Mouse (Mus musculus) MEL (cell line): ENCODE data around the gene Dnaja3. TPM values are rescaled to one million over a fixed set of nuclear protein-coding genes. Genes with fewer than 3 reads are reported as not detected.

ENCODE experiments used
- DNase-seq: peaks from one replicate; pipeline ENCODE4 v3.0.0; 2011; ENCODE audit warnings: low read depth, low spot score
- H3K27ac ChIP-seq: 2 replicates; pipeline ENCODE4 v1.5.1; 2012; ENCODE audit warnings: low read depth, mild to moderate bottlenecking, control low read depth, low read length, moderate library complexity; ENCODE audit not compliant: control insufficient read depth
- H3K27me3 ChIP-seq, 2 experiments: fragments of 150-350 bp in 1 of 2; sonication (generic) in 1 of 2; 2 replicates each; pipeline ENCODE4 v1.6.1; 2012; ENCODE audit warnings: low read length in 2 of 2, mild to moderate bottlenecking in 2 of 2, improper control_type of control experiment in 1 of 2, moderate library complexity in 1 of 2; ENCODE audit not compliant: insufficient read depth in 2 of 2, control insufficient read depth in 1 of 2
- H3K36me3 ChIP-seq, 2 experiments: 2 replicates each; pipeline ENCODE4 v1.6.1; 2012 to 2014; ENCODE audit warnings: low read length in 2 of 2, improper control_type of control experiment in 1 of 2, inconsistent platforms in 1 of 2, mild to moderate bottlenecking in 1 of 2; ENCODE audit not compliant: insufficient read depth in 2 of 2, control insufficient read depth in 1 of 2
- H3K4me1 ChIP-seq, 2 experiments: fragments of 150-350 bp in 1 of 2; sonication (generic) in 1 of 2; 2 replicates each; pipeline ENCODE4 v1.6.1; 2012; ENCODE audit warnings: low read length in 2 of 2, improper control_type of control experiment in 1 of 2, mild to moderate bottlenecking in 1 of 2; ENCODE audit not compliant: insufficient read depth in 2 of 2, control insufficient read depth in 1 of 2
- H3K4me3 ChIP-seq, 2 experiments: fragments of 150-350 bp in 1 of 2; sonication (generic) in 1 of 2; 2 replicates each; pipeline ENCODE4 v1.5.1; 2012; ENCODE audit warnings: low read depth in 2 of 2, low read length in 2 of 2, mild to moderate bottlenecking in 2 of 2, moderate library complexity in 2 of 2, control low read depth in 1 of 2, improper control_type of control experiment in 1 of 2; ENCODE audit not compliant: control insufficient read depth in 1 of 2, insufficient read depth in 1 of 2
- H3K79me2 ChIP-seq: 2 replicates; pipeline ENCODE4 v1.6.1; 2012; ENCODE audit warnings: mild to moderate bottlenecking, low read length, moderate library complexity; ENCODE audit not compliant: control insufficient read depth, poor library complexity, insufficient read depth
- H3K9ac ChIP-seq: 2 replicates; pipeline ENCODE4 v1.6.1; 2012; ENCODE audit warnings: low read depth, mild to moderate bottlenecking, control low read depth, low read length, moderate library complexity; ENCODE audit not compliant: control insufficient read depth, poor library complexity, severe bottlenecking
- H3K9me3 ChIP-seq: fragments of 150-350 bp; sonication (generic); replicated peaks from 2 replicates; pipeline ENCODE4 v1.6.1; 2012; ENCODE audit warnings: mild to moderate bottlenecking, low read length, improper control_type of control experiment, moderate library complexity; ENCODE audit not compliant: insufficient read depth
- BHLHE40 ChIP-seq: IDR thresholded peaks from 2 replicates; pipeline ENCODE4 v1.6.1; 2012; ENCODE audit warnings: low read depth, mild to moderate bottlenecking, inconsistent platforms, low read length, improper control_type of control experiment, borderline replicate concordance
- CHD2 ChIP-seq: IDR thresholded peaks from 2 replicates; pipeline ENCODE4 v1.6.1; 2011; ENCODE audit warnings: low read length, improper control_type of control experiment
- GABPA ChIP-seq: IDR thresholded peaks from 2 replicates; pipeline ENCODE4 v1.6.1; 2012; ENCODE audit warnings: low read depth, mild to moderate bottlenecking, inconsistent platforms, low read length, improper control_type of control experiment, moderate library complexity
- GATA1 ChIP-seq: IDR thresholded peaks from 2 replicates; pipeline ENCODE4 v1.6.1; 2011; ENCODE audit warnings: low read depth, low read length, improper control_type of control experiment
- HCFC1 ChIP-seq: IDR thresholded peaks from 2 replicates; pipeline ENCODE4 v1.6.1; 2012; ENCODE audit warnings: low read depth, mild to moderate bottlenecking, inconsistent platforms, low read length, improper control_type of control experiment, moderate library complexity
- KAT2A ChIP-seq: conservative IDR thresholded peaks from 2 replicates; pipeline ENCODE4 v1.6.1; 2012; ENCODE audit warnings: low read depth, low read length, improper control_type of control experiment, inconsistent platforms
- MAFK ChIP-seq: IDR thresholded peaks from 2 replicates; pipeline ENCODE4 v1.6.1; 2011; ENCODE audit warnings: low read depth, mild to moderate bottlenecking, low read length, improper control_type of control experiment, borderline replicate concordance
- MAX ChIP-seq: IDR thresholded peaks from 2 replicates; pipeline ENCODE4 v1.6.1; 2011; ENCODE audit warnings: low read length, improper control_type of control experiment
- MAZ ChIP-seq: IDR thresholded peaks from 2 replicates; pipeline ENCODE4 v1.6.1; 2012; ENCODE audit warnings: low read depth, mild to moderate bottlenecking, inconsistent platforms, low read length, improper control_type of control experiment
- MXI1 ChIP-seq: IDR thresholded peaks from 2 replicates; pipeline ENCODE4 v1.6.1; 2011; ENCODE audit warnings: mild to moderate bottlenecking, low read depth, low read length, improper control_type of control experiment
- MYC ChIP-seq: IDR thresholded peaks from 2 replicates; pipeline ENCODE4 v1.6.1; 2011; ENCODE audit warnings: low read depth, mild to moderate bottlenecking, low read length, improper control_type of control experiment, moderate library complexity
- NELFE ChIP-seq: IDR thresholded peaks from 2 replicates; pipeline ENCODE4 v1.6.1; 2011; ENCODE audit warnings: low read depth, low read length, improper control_type of control experiment
- POLR2A ChIP-seq, 2 experiments: IDR thresholded peaks; 2 replicates each; pipeline ENCODE4 v1.6.1; 2011 to 2012; ENCODE audit warnings: low read length in 2 of 2, mild to moderate bottlenecking in 2 of 2, control low read depth in 1 of 2, improper control_type of control experiment in 1 of 2, low read depth in 1 of 2, moderate library complexity in 1 of 2; ENCODE audit not compliant: control insufficient read depth in 1 of 2, insufficient read depth in 1 of 2, poor library complexity in 1 of 2
- POLR2AphosphoS2 ChIP-seq: IDR thresholded peaks from 2 replicates; pipeline ENCODE4 v1.6.1; 2011; ENCODE audit warnings: low read length, improper control_type of control experiment
- POLR2AphosphoS5 ChIP-seq: IDR thresholded peaks from 2 replicates; pipeline ENCODE4 v1.6.1; 2012; ENCODE audit warnings: low read depth, borderline replicate concordance, mild to moderate bottlenecking, inconsistent platforms, low read length, moderate library complexity, mixed read lengths
- RAD21 ChIP-seq: IDR thresholded peaks from 2 replicates; pipeline ENCODE4 v1.6.1; 2011; ENCODE audit warnings: mild to moderate bottlenecking, low read depth, low read length, improper control_type of control experiment
- RCOR1 ChIP-seq: IDR thresholded peaks from 2 replicates; pipeline ENCODE4 v1.6.1; 2012; ENCODE audit warnings: low read depth, mild to moderate bottlenecking, inconsistent platforms, low read length, improper control_type of control experiment
- SIN3A ChIP-seq: IDR thresholded peaks from 2 replicates; pipeline ENCODE4 v1.6.1; 2012; ENCODE audit warnings: low read length, improper control_type of control experiment, inconsistent platforms
- TAL1 ChIP-seq: IDR thresholded peaks from 2 replicates; pipeline ENCODE4 v1.6.1; 2012; ENCODE audit warnings: mild to moderate bottlenecking, inconsistent platforms, low read length, moderate library complexity, mixed read lengths
- UBTF ChIP-seq: IDR thresholded peaks from 2 replicates; pipeline ENCODE4 v1.6.1; 2012; ENCODE audit warnings: low read depth, mild to moderate bottlenecking, inconsistent platforms, low read length, improper control_type of control experiment, moderate library complexity, borderline replicate concordance; ENCODE audit not compliant: insufficient read depth
- USF1 ChIP-seq: IDR thresholded peaks from 2 replicates; pipeline ENCODE4 v1.6.1; 2014; ENCODE audit warnings: low read depth, mild to moderate bottlenecking, inconsistent platforms, low read length, improper control_type of control experiment, moderate library complexity
- USF2 ChIP-seq, 2 experiments: IDR thresholded peaks; 2 replicates each; pipeline ENCODE4 v1.6.1; 2011 to 2012; ENCODE audit warnings: improper control_type of control experiment in 2 of 2, low read length in 2 of 2, borderline replicate concordance in 1 of 2, inconsistent platforms in 1 of 2, low read depth in 1 of 2, mild to moderate bottlenecking in 1 of 2; ENCODE audit not compliant: insufficient read depth in 1 of 2
- ZC3H11A ChIP-seq: IDR thresholded peaks from 2 replicates; pipeline ENCODE4 v1.6.1; 2012; ENCODE audit warnings: low read depth, mild to moderate bottlenecking, inconsistent platforms, low read length, improper control_type of control experiment
- ZMIZ1 ChIP-seq: IDR thresholded peaks from 2 replicates; pipeline ENCODE4 v1.6.1; 2012; ENCODE audit warnings: low read depth, mild to moderate bottlenecking, inconsistent platforms, low read length, improper control_type of control experiment, moderate library complexity
- polyA plus RNA-seq, 2 experiments: library from polyadenylated mRNA; stranded (reverse) in 1 of 2; unstranded in 1 of 2; fragments of >175 nt in 1 of 2; fragments of >200 nt in 1 of 2; gene quantifications; 2 replicates each; pipeline versions ENCODE4 v1.2.1 to v1.2.4; 2012; ENCODE audit warnings: low replicate concordance in 2 of 2, low read depth in 1 of 2; ENCODE audit not compliant: insufficient read length in 2 of 2, insufficient read depth in 1 of 2, missing spikeins in 1 of 2
- total RNA-seq: library from RNA; depleted of rRNA; stranded (reverse); fragments of 300-350 nt; gene quantifications from 2 replicates; pipeline ENCODE4 v1.2.3, GENCODE M21; 2012

Dnaja3 gene
- total and polyA plus RNA-seq, 3 experiments: 91.8 to 94.3 TPM; not detected in 1

- no peak overlapping the region for H3K9ac ChIP-seq
- no peak for TF ChIP-seq MXI1
- no peak for TF ChIP-seq UBTF
- TF ChIP-seq USF2 (IDR thresholded peaks at IDR 0.05; ENCODE audit: borderline replicate concordance in 1 of 2, insufficient read depth in 1 of 2, low read depth in 1 of 2, low read length in 2 of 2): no peak
- TF ChIP-seq NELFE: no peak
- no peak for TF ChIP-seq KAT2A
- TF ChIP-seq ZC3H11A: no peak
- TF ChIP-seq MYC: no peak
- TF ChIP-seq RAD21: no peak
- no peak for TF ChIP-seq POLR2AphosphoS5
- TF ChIP-seq MAX: no peak
- TF ChIP-seq MAFK: no peak
- no peak for TF ChIP-seq MAZ
- TF ChIP-seq RCOR1: no peak
- no peak for TF ChIP-seq GATA1
- TF ChIP-seq GABPA: no peak
- no peak for TF ChIP-seq BHLHE40
- no peak for TF ChIP-seq ZMIZ1
- TF ChIP-seq HCFC1: no peak
- TF ChIP-seq, all 39 proteins: peak for 0
- Histone ChIP-seq H3K9me3 (no peaks in the 10 kb centered on the region), H3K27ac (no peak overlapping the region), H3K36me3 (peaks cover 0 to 45% of the 10 kb centered on the region in 2 experiments; a peak in 2 of 4 replicates), H3K27me3 (no peaks in the 10 kb centered on the region), H3K79me2 (no peaks in the 10 kb centered on the region), H3K4me1 (no peaks in the 10 kb centered on the region), H3K4me3 (no peak overlapping the region)
- DNase-seq: no peak
These were observed 62.9 kb downstream of the Dnaja3 start for GRCm38 (mm10) chr16:4702646-4703045.

GRCm38 (mm10) chr16:4705541-4705940 is 65.8 kb downstream of the Dnaja3 start:
- H3K4me1 ChIP-seq: no peaks in the 10 kb centered on the region
- DNase-seq: no peak
- H3K9me3 ChIP-seq: no peaks in the 10 kb centered on the region
- peaks cover 0 to 40% of the 10 kb centered on the region in 2 experiments; a peak in 2 of 4 replicates for H3K36me3 ChIP-seq
- H3K79me2 ChIP-seq: no peaks in the 10 kb centered on the region
- H3K27me3 ChIP-seq: no peaks in the 10 kb centered on the region
- no peak overlapping the region for H3K4me3 ChIP-seq
- no peak for TF ChIP-seq POLR2A (IDR thresholded peaks at IDR 0.05; ENCODE audit: control insufficient read depth in 1 of 2, insufficient read depth in 1 of 2, low read depth in 1 of 2, low read length in 2 of 2, poor library complexity in 1 of 2)
- no peak for TF ChIP-seq GATA1
- no peak; the same call in 1 of the 2 replicates for TF ChIP-seq POLR2AphosphoS2
- no peak for TF ChIP-seq USF1
- 0 out of 2 replicates have a peak, but pooled peaks have one; percentile 26 for TF ChIP-seq SIN3A
- TF ChIP-seq NELFE: no peak
- TF ChIP-seq MAX: no peak
- no peak for TF ChIP-seq TAL1
- TF ChIP-seq CHD2: no peak
- H3K9ac ChIP-seq: no peak overlapping the region
- H3K27ac ChIP-seq: no peak overlapping the region
